Mouse (Mus musculus): ENCODE data around the gene Mrpl2. TPM values are rescaled to one million over a fixed set of nuclear protein-coding genes. Genes with fewer than 3 reads are reported as not detected.

The Mrpl2 gene
- polyA plus RNA-seq, 1 experiment: 116 TPM

- H3K4me1 ChIP-seq (ENCODE audit: control insufficient read depth, insufficient read depth, low read length): no peaks in the 10 kb centered on the region
- H3K27me3 ChIP-seq (replicated peaks; ENCODE audit: control insufficient read depth, insufficient read depth, low read length): no peaks in the 10 kb centered on the region
- H3K27ac ChIP-seq (ENCODE audit: insufficient read depth, low read depth, low read length): no peak overlapping the region
- H3K36me3 ChIP-seq (ENCODE audit: control insufficient read depth, insufficient read depth, low read length): no peaks in the 10 kb centered on the region
- DNase-seq: no peak
- H3K4me3 ChIP-seq (ENCODE audit: insufficient read depth, low read depth, low read length): no peak overlapping the region
- 68% methylated on average over 12 of the region's 12 CpGs for WGBS
- TF ChIP-seq CTCF (conservative IDR thresholded peaks at IDR 0.05; ENCODE audit: insufficient read depth, insufficient read length, low read depth, low read length) (no peak), POLR2A (IDR thresholded peaks at IDR 0.05; ENCODE audit: low read depth, low read length) (no peak)
These were observed 21.4 kb upstream of the Mrpl2 start for GRCm38 (mm10) chr17:46624598-46624997.

- WGBS: 66% methylated on average over 6 of the region's 6 CpGs
- TF ChIP-seq POLR2A (IDR thresholded peaks at IDR 0.05; ENCODE audit: low read depth, low read length) (no peak), CTCF (conservative IDR thresholded peaks at IDR 0.05; ENCODE audit: insufficient read depth, insufficient read length, low read depth, low read length) (no peak)
- H3K4me3 ChIP-seq (ENCODE audit: insufficient read depth, low read depth, low read length): no peak overlapping the region
- H3K27me3 ChIP-seq (replicated peaks; ENCODE audit: control insufficient read depth, insufficient read depth, low read length): no peaks in the 10 kb centered on the region
- no peaks in the 10 kb centered on the region for H3K4me1 ChIP-seq (ENCODE audit: control insufficient read depth, insufficient read depth, low read length)
- no peak overlapping the region for H3K27ac ChIP-seq (ENCODE audit: insufficient read depth, low read depth, low read length)
- no peak for DNase-seq
- no peaks in the 10 kb centered on the region for H3K36me3 ChIP-seq (ENCODE audit: control insufficient read depth, insufficient read depth, low read length)
These were observed 18.6 kb upstream of the Mrpl2 start for GRCm38 (mm10) chr17:46627409-46627808.

- Histone ChIP-seq H3K4me1 (ENCODE audit: control insufficient read depth, insufficient read depth, low read length) (no peaks in the 10 kb centered on the region), H3K4me3 (ENCODE audit: insufficient read depth, low read depth, low read length) (peak overlapping the region; percentile 81), H3K36me3 (ENCODE audit: control insufficient read depth, insufficient read depth, low read length) (no peaks in the 10 kb centered on the region), H3K27me3 (replicated peaks; ENCODE audit: control insufficient read depth, insufficient read depth, low read length) (no peaks in the 10 kb centered on the region), H3K27ac (ENCODE audit: insufficient read depth, low read depth, low read length) (no peak overlapping the region)
- WGBS: 20% methylated on average over 12 of the region's 13 CpGs
- no peak for DNase-seq
- no peak for TF ChIP-seq POLR2A (IDR thresholded peaks at IDR 0.05; ENCODE audit: low read depth, low read length)
- TF ChIP-seq CTCF (conservative IDR thresholded peaks at IDR 0.05; ENCODE audit: insufficient read depth, insufficient read length, low read depth, low read length): no peak
These were observed 17.6 kb upstream of the Mrpl2 start for GRCm38 (mm10) chr17:46628471-46628790.

- TF ChIP-seq POLR2A (IDR thresholded peaks at IDR 0.05; ENCODE audit: low read depth, low read length) (no peak), CTCF (conservative IDR thresholded peaks at IDR 0.05; ENCODE audit: insufficient read depth, insufficient read length, low read depth, low read length) (no peak)
- H3K4me3 ChIP-seq (ENCODE audit: insufficient read depth, low read depth, low read length): peak within 1 kb of the TSS; percentile 81
- DNase-seq: peak; percentile 54
- no peaks in the 10 kb centered on the region for H3K4me1 ChIP-seq (ENCODE audit: control insufficient read depth, insufficient read depth, low read length)
- no peaks in the 10 kb centered on the region for H3K27me3 ChIP-seq (replicated peaks; ENCODE audit: control insufficient read depth, insufficient read depth, low read length)
- 3% methylated on average over 87 of the region's 90 CpGs for WGBS
- no peaks in the 10 kb centered on the region for H3K36me3 ChIP-seq (ENCODE audit: control insufficient read depth, insufficient read depth, low read length)
- H3K27ac ChIP-seq (ENCODE audit: insufficient read depth, low read depth, low read length): peak within 1 kb of the TSS; percentile 65
These were observed 17.0 kb upstream of the Mrpl2 start, which contains the start of gene Ptk7 for GRCm38 (mm10) chr17:46628791-46629684. Ptk7 (minus strand) TSS chr17:46629504.

- H3K4me3 ChIP-seq (ENCODE audit: insufficient read depth, low read depth, low read length): peak overlapping the region; percentile 81
- WGBS: 42% methylated on average over 12 of the region's 12 CpGs
- no peaks in the 10 kb centered on the region for H3K36me3 ChIP-seq (ENCODE audit: control insufficient read depth, insufficient read depth, low read length)
- TF ChIP-seq CTCF (conservative IDR thresholded peaks at IDR 0.05; ENCODE audit: insufficient read depth, insufficient read length, low read depth, low read length) (no peak), POLR2A (IDR thresholded peaks at IDR 0.05; ENCODE audit: low read depth, low read length) (no peak)
- peak overlapping the region; percentile 65; the same call in 1 of the 2 replicates for H3K27ac ChIP-seq (ENCODE audit: insufficient read depth, low read depth, low read length)
- DNase-seq: peak; percentile 69
- H3K4me1 ChIP-seq (ENCODE audit: control insufficient read depth, insufficient read depth, low read length): no peaks in the 10 kb centered on the region
- no peaks in the 10 kb centered on the region for H3K27me3 ChIP-seq (replicated peaks; ENCODE audit: control insufficient read depth, insufficient read depth, low read length)
These were observed 16.2 kb upstream of the Mrpl2 start for GRCm38 (mm10) chr17:46629685-46630441.

- no peak for TF ChIP-seq POLR2A (IDR thresholded peaks at IDR 0.05; ENCODE audit: low read depth, low read length)
- TF ChIP-seq CTCF (conservative IDR thresholded peaks at IDR 0.05; ENCODE audit: insufficient read depth, insufficient read length, low read depth, low read length): peak; percentile 50
- Histone ChIP-seq H3K27me3 (replicated peaks; ENCODE audit: control insufficient read depth, insufficient read depth, low read length) (no peaks in the 10 kb centered on the region), H3K27ac (ENCODE audit: insufficient read depth, low read depth, low read length) (no peak overlapping the region), H3K4me1 (ENCODE audit: control insufficient read depth, insufficient read depth, low read length) (no peaks in the 10 kb centered on the region), H3K36me3 (ENCODE audit: control insufficient read depth, insufficient read depth, low read length) (peaks cover under 1% of the 10 kb centered on the region), H3K4me3 (ENCODE audit: insufficient read depth, low read depth, low read length) (no peak overlapping the region)
- DNase-seq: peak; percentile 76
- WGBS: 21% methylated on average over 15 of the region's 15 CpGs
These were observed 9.1 kb upstream of the Mrpl2 start for GRCm38 (mm10) chr17:46636831-46637523.

Measured in kidney, adult 2 months (tissue).